Mouse (Mus musculus): ENCODE measurements around the gene Arhgap4.

Gene Arhgap4

GRCm38 (mm10) chrX:73914827-73915703 lies 6.6 kb downstream of the Arhgap4 start:
- DNase-seq: peak; percentile 83 to 88

GRCm38 (mm10) chrX:73911588-73911987 lies 10.1 kb downstream of the Arhgap4 start:
- no peak for DNase-seq

- no peak for DNase-seq
Measured at GRCm38 (mm10) chrX:73911156-73911555, 10.5 kb downstream of the Arhgap4 start.

- DNase-seq: no peak
Measured at GRCm38 (mm10) chrX:73910451-73910850, 11.2 kb downstream of the Arhgap4 start.

GRCm38 (mm10) chrX:73910049-73910448 lies 11.6 kb downstream of the Arhgap4 start:
- DNase-seq: no peak

- DNase-seq: no peak
Measured at GRCm38 (mm10) chrX:73897959-73898358, 23.7 kb downstream of the Arhgap4 start.

- DNase-seq: peak; percentile 68 to 76
Measured at GRCm38 (mm10) chrX:73895719-73896118, 26.0 kb downstream of the Arhgap4 start, which contains the start of gene L1cam. Gene L1cam, minus strand, starts transcription at chrX:73896105.

GRCm38 (mm10) chrX:73892833-73893232 lies 28.8 kb downstream of the Arhgap4 start:
- DNase-seq: peak; percentile 53 to 67

- no peak for DNase-seq
Measured at GRCm38 (mm10) chrX:73891551-73892152, 30.0 kb downstream of the Arhgap4 start, which contains the start of gene Avpr2. Gene Avpr2, plus strand, starts transcription at chrX:73892102.

GRCm38 (mm10) chrX:73881463-73881862 lies 40.2 kb downstream of the Arhgap4 start:
- peak in 1 of 2 experiments; percentile 8 for DNase-seq

GRCm38 (mm10) chrX:73881036-73881427 lies 40.6 kb downstream of the Arhgap4 start:
- no peak for DNase-seq

- DNase-seq: peak; percentile 46 to 75
Measured at GRCm38 (mm10) chrX:73880194-73881035, 41.3 kb downstream of the Arhgap4 start.

- no peak for DNase-seq
Measured at GRCm38 (mm10) chrX:73877014-73877413, 44.7 kb downstream of the Arhgap4 start.

GRCm38 (mm10) chrX:73875881-73876280 lies 45.8 kb downstream of the Arhgap4 start:
- no peak for DNase-seq

GRCm38 (mm10) chrX:73871956-73872355 lies 49.7 kb downstream of the Arhgap4 start:
- peak in 1 of 2 experiments; percentile 23 for DNase-seq

GRCm38 (mm10) chrX:73871474-73871873 lies 50.2 kb downstream of the Arhgap4 start:
- DNase-seq: no peak

GRCm38 (mm10) chrX:73869334-73869733 lies 52.3 kb downstream of the Arhgap4 start:
- no peak for DNase-seq

- no peak for DNase-seq
Measured at GRCm38 (mm10) chrX:73867852-73868251, 53.8 kb downstream of the Arhgap4 start.

GRCm38 (mm10) chrX:73867256-73867655 lies 54.4 kb downstream of the Arhgap4 start:
- peak in 1 of 2 experiments; percentile 12 for DNase-seq

- no peak for DNase-seq
Measured at GRCm38 (mm10) chrX:73864692-73865091, 57.0 kb downstream of the Arhgap4 start.

- no peak for DNase-seq
Measured at GRCm38 (mm10) chrX:73855087-73855408, 66.6 kb downstream of the Arhgap4 start.

- peak; percentile 45 to 47 for DNase-seq
Measured at GRCm38 (mm10) chrX:73854326-73855086, 67.2 kb downstream of the Arhgap4 start.

Measured in cerebellum, postnatal 36 days (tissue).